Mouse (Mus musculus) midbrain, embryonic 16.5 days (tissue): ENCODE results near the gene Fgd6. TPM values are rescaled to one million over a fixed set of nuclear protein-coding genes. Genes with fewer than 3 reads are reported as not detected.

Source experiments
- ATAC-seq: fragments of 200-750 bp; cut with Nextera tagmentation; 2 replicates; pipeline ENCODE4 v1.8.0; 2017; ENCODE audit warnings: moderate TSS enrichment
- H3K27ac ChIP-seq: fragments of 300-500 bp; sonication (generic); 2 replicates; pipeline ENCODE4 v1.5.1; 2014; ENCODE audit warnings: mild to moderate bottlenecking, low read length, mixed read lengths
- H3K27me3 ChIP-seq: fragments of 300-500 bp; sonication (generic); 2 replicates; pipeline ENCODE4 v1.6.1; 2014; ENCODE audit warnings: low read depth, low read length, mixed read lengths; ENCODE audit not compliant: control insufficient read depth, insufficient read depth
- H3K36me3 ChIP-seq: fragments of 300-500 bp; sonication (generic); 2 replicates; pipeline ENCODE4 v1.6.1; 2014; ENCODE audit warnings: mild to moderate bottlenecking, low read length, moderate library complexity, mixed read lengths; ENCODE audit not compliant: control insufficient read depth, insufficient read depth
- H3K4me1 ChIP-seq: fragments of 300-500 bp; sonication (generic); 2 replicates; pipeline ENCODE4 v1.6.1; 2014; ENCODE audit warnings: mild to moderate bottlenecking, low read length, mixed read lengths; ENCODE audit not compliant: control insufficient read depth, insufficient read depth
- H3K4me2 ChIP-seq: fragments of 300-500 bp; sonication (generic); 2 replicates; pipeline ENCODE4 v1.6.1; 2014; ENCODE audit warnings: mild to moderate bottlenecking, low read length, mixed read lengths
- H3K4me3 ChIP-seq: fragments of 300-500 bp; sonication (generic); 2 replicates; pipeline ENCODE4 v1.5.1; 2014; ENCODE audit warnings: low read depth, mild to moderate bottlenecking, low read length, moderate library complexity, mixed read lengths
- H3K9ac ChIP-seq: fragments of 300-500 bp; sonication (generic); 2 replicates; pipeline ENCODE4 v1.6.1; 2014; ENCODE audit warnings: low read depth, low read length, mixed read lengths
- H3K9me3 ChIP-seq: fragments of 300-500 bp; sonication (generic); replicated peaks from 2 replicates; pipeline ENCODE4 v1.6.1; 2014; ENCODE audit warnings: mild to moderate bottlenecking, low read length, mixed read lengths; ENCODE audit not compliant: control insufficient read depth, poor library complexity, severe bottlenecking
- WGBS: fragments of 180-500 bp; shearing (Covaris S2); extraction: QIAGEN DNeasy Blood & Tissue Kit; methylation state at CpG from one replicate; pipeline ENCODE4 v1.1.7; 2014; 5-methylcytosine and 5-hydroxymethylcytosine counted together
- polyA plus RNA-seq: library from polyadenylated mRNA; unstranded; fragments of >200 nt; fragmentation: Nextera tagmentation; extraction: Ambion mirVana; gene quantifications from 2 replicates; pipeline ENCODE4 v1.2.1, GENCODE M21; 2015

Fgd6 gene
- polyA plus RNA-seq, 1 experiment from 2014 or later: 1.8 TPM

DNA sequence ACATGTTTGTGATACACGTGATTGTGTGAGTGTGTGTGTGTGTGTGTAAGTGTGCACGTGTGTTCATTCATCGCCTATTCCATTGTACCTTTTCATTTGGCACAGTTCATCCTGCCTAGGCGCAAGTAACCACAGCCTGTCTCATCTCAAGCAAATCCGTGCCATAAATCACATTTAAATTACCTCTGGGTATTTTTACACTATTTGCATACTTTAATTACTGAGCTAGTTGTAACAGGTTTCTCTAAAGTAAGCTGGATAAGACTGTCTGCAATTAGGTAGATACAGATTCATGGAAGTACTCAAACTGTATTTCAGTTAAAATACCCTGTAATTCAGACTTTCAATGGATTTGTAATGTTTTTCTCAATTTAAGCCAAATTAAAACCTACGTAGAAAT, 20.7 kb downstream of the Fgd6 start:
- H3K9ac ChIP-seq: no peak overlapping the region
- WGBS: 85% methylated on average over 6 of the region's 6 CpGs
- H3K4me1 ChIP-seq: no peaks in the 10 kb centered on the region
- H3K4me2 ChIP-seq: no peak overlapping the region
- no peak overlapping the region for H3K27ac ChIP-seq
- H3K36me3 ChIP-seq: no peaks in the 10 kb centered on the region
- no peak overlapping the region for H3K4me3 ChIP-seq
- ATAC-seq: no peak
- H3K9me3 ChIP-seq: no peaks in the 10 kb centered on the region
- no peaks in the 10 kb centered on the region for H3K27me3 ChIP-seq

DNA sequence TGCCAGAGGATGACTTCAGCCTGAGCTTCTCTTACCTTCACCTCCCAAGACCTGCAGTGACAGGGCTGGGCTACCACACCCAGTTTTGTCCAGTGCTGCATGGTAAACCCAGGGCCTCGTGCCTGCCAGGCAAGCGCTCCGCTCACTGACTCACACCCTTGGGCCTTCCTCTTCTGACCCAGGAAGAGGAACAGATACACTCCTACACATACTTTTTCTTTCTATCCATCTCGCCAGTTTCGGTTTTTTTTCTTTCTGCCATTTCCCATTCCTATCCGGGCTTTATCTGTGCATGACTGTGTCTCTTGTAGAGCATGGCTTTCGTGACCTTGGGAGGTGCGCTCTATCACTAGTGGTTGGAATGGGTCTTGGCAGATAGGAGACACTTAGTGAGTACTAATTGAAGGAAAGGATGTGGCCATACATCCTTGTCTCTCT, 23.8 kb downstream of the Fgd6 start:
- WGBS: 93% methylated on average over 8 of the region's 8 CpGs
- H3K9me3 ChIP-seq: no peaks in the 10 kb centered on the region
- H3K27me3 ChIP-seq: no peaks in the 10 kb centered on the region
- no peak overlapping the region for H3K9ac ChIP-seq
- no peaks in the 10 kb centered on the region for H3K36me3 ChIP-seq
- H3K27ac ChIP-seq: no peak overlapping the region
- H3K4me3 ChIP-seq: no peak overlapping the region
- no peak for ATAC-seq
- H3K4me1 ChIP-seq: peaks cover 5% of the 10 kb centered on the region
- no peak overlapping the region for H3K4me2 ChIP-seq

DNA sequence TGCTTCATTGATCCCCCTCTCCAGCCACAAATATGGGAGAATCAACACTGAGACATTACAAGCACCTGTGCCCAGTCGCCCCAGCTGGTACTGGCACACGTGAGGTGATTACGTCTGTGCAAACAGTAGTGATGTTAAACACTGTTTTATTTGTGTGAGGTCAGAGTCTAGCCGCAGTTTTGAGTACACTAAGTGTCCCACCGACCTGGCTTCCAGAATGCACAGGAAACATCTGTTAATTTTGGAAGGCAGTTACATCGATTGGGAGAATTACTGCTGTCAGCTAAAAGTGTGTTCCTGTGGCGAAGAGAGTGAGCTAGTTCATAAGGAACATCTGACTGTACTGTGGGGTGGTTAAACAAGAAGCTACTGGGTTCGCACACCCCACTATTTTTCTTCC, 24.4 kb downstream of the Fgd6 start:
- Histone ChIP-seq H3K27me3 (no peaks in the 10 kb centered on the region), H3K9me3 (no peaks in the 10 kb centered on the region), H3K9ac (no peak overlapping the region), H3K4me3 (no peak overlapping the region), H3K4me1 (peaks cover 5% of the 10 kb centered on the region), H3K36me3 (no peaks in the 10 kb centered on the region), H3K27ac (no peak overlapping the region), H3K4me2 (no peak overlapping the region)
- 88% methylated on average over 8 of the region's 8 CpGs for WGBS
- no peak for ATAC-seq

DNA sequence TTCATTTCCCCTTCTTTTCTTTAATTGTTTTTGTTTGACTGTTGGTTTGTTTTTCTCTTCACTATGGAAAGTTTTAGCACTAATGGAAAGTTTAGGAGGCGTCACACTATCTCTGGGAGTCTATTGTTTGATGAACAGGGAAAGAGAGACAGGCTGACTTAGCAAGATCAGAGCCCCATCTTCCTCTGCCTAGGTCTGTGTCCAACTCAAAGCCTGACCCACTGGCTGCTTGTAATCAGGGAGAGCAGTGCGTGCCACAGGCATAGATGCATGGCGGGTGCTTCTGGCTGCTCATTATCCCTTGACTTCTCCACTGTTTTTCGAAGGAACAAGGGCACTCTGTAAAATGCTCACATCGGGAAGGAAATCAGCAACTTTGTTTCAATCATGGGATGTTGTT, 26.6 kb downstream of the Fgd6 start:
- Histone ChIP-seq H3K27me3 (no peaks in the 10 kb centered on the region), H3K4me2 (no peak overlapping the region), H3K4me3 (no peak overlapping the region), H3K4me1 (peaks cover 5% of the 10 kb centered on the region), H3K9ac (no peak overlapping the region), H3K27ac (no peak overlapping the region), H3K9me3 (no peaks in the 10 kb centered on the region), H3K36me3 (no peaks in the 10 kb centered on the region)
- WGBS: 52% methylated on average over 5 of the region's 5 CpGs
- ATAC-seq: no peak

DNA sequence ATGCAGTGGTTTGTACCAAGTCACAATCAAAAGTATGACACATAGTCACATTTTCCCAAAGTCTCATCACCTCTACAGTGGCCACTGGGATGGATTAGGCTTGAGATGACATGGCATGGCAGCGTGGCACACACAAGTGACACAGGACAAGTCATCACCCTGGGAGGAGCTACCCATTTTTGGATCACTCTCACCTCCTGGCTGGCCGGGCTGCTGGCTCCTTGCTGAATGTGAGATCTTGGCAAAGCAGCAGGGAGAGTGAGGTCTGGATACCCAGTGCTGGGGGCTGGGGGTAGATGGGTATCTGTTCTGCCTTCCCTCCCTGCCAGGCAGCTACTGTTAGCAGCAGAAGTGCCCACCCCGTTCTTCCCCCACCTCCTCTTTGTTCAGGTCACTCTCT, 31.1 kb downstream of the Fgd6 start:
- no peak overlapping the region for H3K4me3 ChIP-seq
- no peak overlapping the region for H3K9ac ChIP-seq
- H3K4me1 ChIP-seq: peaks cover 5% of the 10 kb centered on the region
- H3K27me3 ChIP-seq: no peaks in the 10 kb centered on the region
- no peak overlapping the region for H3K27ac ChIP-seq
- no peak for ATAC-seq
- WGBS: 59% methylated on average over 3 of the region's 3 CpGs
- H3K36me3 ChIP-seq: no peaks in the 10 kb centered on the region
- H3K9me3 ChIP-seq: no peaks in the 10 kb centered on the region
- H3K4me2 ChIP-seq: no peak overlapping the region

DNA sequence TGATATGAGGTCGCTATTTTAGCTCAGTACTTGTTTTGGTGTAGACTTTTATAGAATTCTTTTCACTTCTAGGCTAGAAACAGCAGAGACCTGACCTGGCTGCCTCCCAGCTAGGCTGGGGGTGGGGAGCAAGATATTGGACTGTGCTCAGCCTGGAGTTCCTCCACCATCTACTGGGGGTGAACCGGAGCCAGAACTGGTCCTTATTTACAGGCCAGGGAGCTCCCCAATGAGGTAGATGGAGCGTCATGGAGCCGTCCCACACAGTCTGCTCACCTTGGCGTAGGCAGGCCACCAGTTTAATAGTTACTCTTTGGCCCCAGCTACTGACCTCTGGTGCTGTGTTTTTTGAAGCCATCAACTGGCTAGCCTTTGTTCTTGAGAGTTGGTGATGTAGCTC, 32.9 kb downstream of the Fgd6 start:
- WGBS: 91% methylated on average over 5 of the region's 5 CpGs
- no peaks in the 10 kb centered on the region for H3K9me3 ChIP-seq
- no peak overlapping the region for H3K27ac ChIP-seq
- H3K4me1 ChIP-seq: no peaks in the 10 kb centered on the region
- no peaks in the 10 kb centered on the region for H3K36me3 ChIP-seq
- no peak for ATAC-seq
- H3K9ac ChIP-seq: no peak overlapping the region
- no peak overlapping the region for H3K4me2 ChIP-seq
- no peak overlapping the region for H3K4me3 ChIP-seq
- no peaks in the 10 kb centered on the region for H3K27me3 ChIP-seq

DNA sequence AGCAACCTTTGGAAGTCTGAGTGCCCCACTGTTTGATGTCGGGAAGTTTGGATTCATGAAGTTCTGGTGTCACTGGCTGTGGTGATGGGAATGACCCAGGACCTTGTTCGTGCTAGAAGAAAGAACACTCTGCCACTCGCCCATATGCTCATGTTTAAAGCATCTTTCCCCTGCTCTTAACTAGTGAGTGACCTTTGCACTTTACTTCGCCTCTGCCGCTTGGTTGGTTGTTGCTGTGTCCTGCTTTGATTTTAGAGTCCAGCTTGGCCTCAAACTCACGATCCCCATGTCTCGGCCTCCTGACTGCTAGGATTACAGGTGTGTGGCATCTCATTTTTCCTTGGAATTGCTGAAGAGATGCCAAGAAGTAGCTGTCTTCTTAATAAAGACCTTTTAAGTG, 35.8 kb downstream of the Fgd6 start:
- Histone ChIP-seq H3K27me3 (no peaks in the 10 kb centered on the region), H3K4me1 (no peaks in the 10 kb centered on the region), H3K9me3 (no peaks in the 10 kb centered on the region), H3K36me3 (no peaks in the 10 kb centered on the region), H3K4me3 (no peak overlapping the region), H3K4me2 (no peak overlapping the region), H3K9ac (no peak overlapping the region), H3K27ac (no peak overlapping the region)
- 86% methylated on average over 7 of the region's 7 CpGs for WGBS
- ATAC-seq: no peak

DNA sequence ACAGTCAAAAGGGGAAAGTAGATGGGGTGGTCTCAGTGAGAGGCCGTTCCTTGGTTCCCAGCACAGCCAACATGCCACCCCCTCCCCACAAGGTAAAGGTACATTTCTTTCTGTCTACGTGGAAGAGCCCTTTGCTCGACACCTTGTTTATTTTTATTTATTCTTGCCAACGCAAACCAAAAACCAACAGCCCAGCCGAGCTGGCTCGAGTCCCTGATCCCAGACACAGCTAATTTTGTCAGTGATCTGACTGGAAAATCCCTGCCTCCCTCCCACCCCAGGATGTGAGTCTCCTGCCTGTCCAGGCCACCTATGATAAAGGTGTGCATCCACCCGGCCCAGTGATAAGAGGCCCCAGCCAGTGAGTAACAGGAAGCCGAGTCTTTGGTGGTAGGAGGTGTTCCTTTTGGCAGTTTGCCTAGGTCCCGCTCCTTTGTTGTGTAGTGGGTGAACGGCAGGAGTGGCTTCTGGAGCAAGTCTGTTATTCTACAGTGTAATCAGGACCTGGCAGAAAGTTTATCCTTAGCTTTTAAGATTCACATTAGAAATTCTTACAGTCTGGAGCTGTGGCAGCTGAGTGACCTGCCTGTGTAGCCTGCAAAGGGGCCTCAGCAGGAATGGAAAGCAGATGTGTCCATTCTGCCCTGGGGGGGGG, 36.6 kb downstream of the Fgd6 start:
- ATAC-seq: no peak
- H3K27ac ChIP-seq: no peak overlapping the region

DNA sequence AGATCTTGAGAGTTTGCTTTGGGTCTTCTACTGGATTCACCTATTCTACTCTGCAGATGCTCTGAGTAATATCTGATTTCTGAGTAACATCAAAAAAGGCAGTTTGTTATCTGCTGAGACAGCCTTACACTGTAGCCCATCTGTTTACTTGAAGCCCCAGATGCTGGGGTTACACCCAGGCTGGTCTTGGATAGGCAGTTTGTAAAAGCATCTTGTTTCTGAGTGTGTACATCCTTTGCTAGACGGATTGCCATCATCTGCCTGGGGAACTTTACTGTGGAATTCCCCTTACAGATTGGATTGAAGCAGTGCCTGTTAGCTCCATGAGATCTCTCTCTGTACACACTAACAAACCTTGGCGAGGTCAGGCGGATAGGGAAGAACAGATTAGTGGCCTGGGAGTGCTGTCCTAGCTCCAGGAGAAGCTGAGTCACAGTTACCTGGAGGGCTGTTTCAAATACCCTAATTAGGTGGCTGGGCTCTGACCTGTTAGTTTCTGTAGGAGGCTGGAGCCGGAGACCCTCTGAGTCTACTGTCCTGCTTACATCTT, 37.2 kb downstream of the Fgd6 start:
- no peak overlapping the region for H3K9ac ChIP-seq
- ATAC-seq: no peak
- no peak overlapping the region for H3K27ac ChIP-seq
- no peaks in the 10 kb centered on the region for H3K36me3 ChIP-seq
- H3K27me3 ChIP-seq: no peaks in the 10 kb centered on the region
- no peak overlapping the region for H3K4me2 ChIP-seq
- WGBS: 83% methylated on average over 4 of the region's 4 CpGs
- no peaks in the 10 kb centered on the region for H3K4me1 ChIP-seq
- no peaks in the 10 kb centered on the region for H3K9me3 ChIP-seq
- H3K4me3 ChIP-seq: no peak overlapping the region

More for the DNA sequence above, 36.6 kb downstream of the Fgd6 start:
- no peak overlapping the region for H3K4me2 ChIP-seq
- no peaks in the 10 kb centered on the region for H3K27me3 ChIP-seq
- no peak overlapping the region for H3K4me3 ChIP-seq
- no peaks in the 10 kb centered on the region for H3K4me1 ChIP-seq
- H3K9me3 ChIP-seq: no peaks in the 10 kb centered on the region
- WGBS: 65% methylated on average over 10 of the region's 10 CpGs
- H3K36me3 ChIP-seq: no peaks in the 10 kb centered on the region
- no peak overlapping the region for H3K9ac ChIP-seq
